Mouse (Mus musculus) CH12.LX (cell line): Measurements from ENCODE around the gene Ttll8. TPM values are rescaled to one million over a fixed set of nuclear protein-coding genes. Genes with fewer than 3 reads are reported as not detected.

Experiments
- DNase-seq: peaks from one replicate; pipeline ENCODE4 v3.0.0-alpha.2; 2013; ENCODE audit errors: extremely low read depth
- H3K27ac ChIP-seq: 2 replicates; pipeline ENCODE4 v1.5.1; 2012; ENCODE audit warnings: low read depth, mild to moderate bottlenecking, control low read depth, moderate library complexity; ENCODE audit not compliant: insufficient read depth
- H3K27me3 ChIP-seq: replicated peaks from 2 replicates; pipeline ENCODE3; 2012; ENCODE audit warnings: inconsistent platforms
- H3K36me3 ChIP-seq, 2 experiments: replicated peaks in 1 of 2; 2 replicates each; pipeline versions ENCODE3 to v1.6.1; 2012; ENCODE audit warnings: inconsistent platforms in 1 of 2, low read length in 1 of 2, mild to moderate bottlenecking in 1 of 2, mixed read lengths in 1 of 2, moderate library complexity in 1 of 2; ENCODE audit not compliant: control insufficient read depth in 1 of 2, insufficient read depth in 1 of 2
- H3K4me1 ChIP-seq, 2 experiments: 2 replicates each; pipeline ENCODE4 v1.6.1; 2012; ENCODE audit warnings: inconsistent platforms in 1 of 2, moderate library complexity in 1 of 2; ENCODE audit not compliant: insufficient read depth in 2 of 2, control insufficient read depth in 1 of 2
- H3K4me2 ChIP-seq: 2 replicates; pipeline ENCODE4 v1.6.1; 2012; ENCODE audit warnings: low read depth, mild to moderate bottlenecking, control low read depth; ENCODE audit not compliant: poor library complexity, insufficient read depth, severe bottlenecking
- H3K4me3 ChIP-seq, 3 experiments: fragments of 150-350 bp in 1 of 3; sonication (generic) in 1 of 3; replicated peaks in 1 of 3; 2 replicates each; pipeline versions ENCODE3 to v1.5.1; 2011 to 2012; ENCODE audit warnings: low read depth in 2 of 3, low read length in 2 of 3, mild to moderate bottlenecking in 2 of 3, moderate library complexity in 2 of 3, control low read depth in 1 of 3, improper control_type of control experiment in 1 of 3, inconsistent platforms in 1 of 3, mixed read lengths in 1 of 3; ENCODE audit not compliant: poor library complexity in 1 of 3
- H3K79me2 ChIP-seq: replicated peaks from 2 replicates; pipeline ENCODE4 v1.6.1; 2012; ENCODE audit warnings: mild to moderate bottlenecking, moderate library complexity; ENCODE audit not compliant: control insufficient read depth, poor library complexity, insufficient read depth, severe bottlenecking; ENCODE audit errors: extremely low read depth
- H3K9ac ChIP-seq: 2 replicates; pipeline ENCODE4 v1.6.1; 2012; ENCODE audit warnings: low read depth, mild to moderate bottlenecking, control low read depth, moderate library complexity; ENCODE audit not compliant: insufficient read depth
- H3K9me3 ChIP-seq: replicated peaks from 2 replicates; pipeline ENCODE3; 2012; ENCODE audit warnings: low read length, inconsistent platforms, mixed read lengths
- BHLHE40 ChIP-seq: IDR thresholded peaks from 2 replicates; pipeline ENCODE4 v1.6.1; 2011; ENCODE audit warnings: mild to moderate bottlenecking, low read depth, low read length, improper control_type of control experiment
- CHD1 ChIP-seq: IDR thresholded peaks from 2 replicates; pipeline ENCODE4 v1.6.1; 2012; ENCODE audit warnings: low read depth, low read length, improper control_type of control experiment, inconsistent platforms
- CHD2 ChIP-seq: IDR thresholded peaks from 2 replicates; pipeline ENCODE4 v1.6.1; 2011; ENCODE audit warnings: low read length, improper control_type of control experiment
- CTCF ChIP-seq, 2 experiments: IDR thresholded peaks in 1 of 2; conservative IDR thresholded peaks in 1 of 2; 2 replicates each; pipeline ENCODE4 v1.5.1; 2011 to 2012; ENCODE audit warnings: low read depth in 2 of 2, low read length in 2 of 2, improper control_type of control experiment in 1 of 2, inconsistent platforms in 1 of 2, mild to moderate bottlenecking in 1 of 2, moderate library complexity in 1 of 2
- EP300 ChIP-seq: IDR thresholded peaks from 2 replicates; pipeline ENCODE4 v1.6.1; 2011; ENCODE audit warnings: low read length, improper control_type of control experiment
- ETS1 ChIP-seq: conservative IDR thresholded peaks from 2 replicates; pipeline ENCODE4 v1.6.1; 2012; ENCODE audit warnings: low read depth, mild to moderate bottlenecking, inconsistent platforms, low read length, improper control_type of control experiment, moderate library complexity
- HCFC1 ChIP-seq: IDR thresholded peaks from 2 replicates; pipeline ENCODE4 v1.6.1; 2012; ENCODE audit warnings: low read depth, mild to moderate bottlenecking, inconsistent platforms, low read length, improper control_type of control experiment
- JUND ChIP-seq: conservative IDR thresholded peaks from 2 replicates; pipeline ENCODE4 v1.6.1; 2011; ENCODE audit warnings: low read depth, low read length, improper control_type of control experiment
- MAFK ChIP-seq: IDR thresholded peaks from 2 replicates; pipeline ENCODE4 v1.6.1; 2011; ENCODE audit warnings: low read length, improper control_type of control experiment; ENCODE audit not compliant: insufficient replicate concordance
- MAX ChIP-seq: IDR thresholded peaks from 2 replicates; pipeline ENCODE4 v1.6.1; 2011; ENCODE audit warnings: low read length, improper control_type of control experiment
- MAZ ChIP-seq: IDR thresholded peaks from 2 replicates; pipeline ENCODE4 v1.6.1; 2012; ENCODE audit warnings: low read depth, mild to moderate bottlenecking, inconsistent platforms, low read length, improper control_type of control experiment, moderate library complexity
- MEF2A ChIP-seq: IDR thresholded peaks from 2 replicates; pipeline ENCODE4 v1.6.1; 2014; ENCODE audit warnings: low read depth, mild to moderate bottlenecking, inconsistent platforms, low read length, improper control_type of control experiment, borderline replicate concordance
- RCOR1 ChIP-seq: conservative IDR thresholded peaks from 2 replicates; pipeline ENCODE4 v1.6.1; 2012; ENCODE audit warnings: low read depth, mild to moderate bottlenecking, inconsistent platforms, low read length, improper control_type of control experiment
- SMC3 ChIP-seq: IDR thresholded peaks from 2 replicates; pipeline ENCODE4 v1.6.1; 2011; ENCODE audit warnings: low read depth, low read length, improper control_type of control experiment
- TBP ChIP-seq: conservative IDR thresholded peaks from 2 replicates; pipeline ENCODE4 v1.6.1; 2011; ENCODE audit warnings: low read depth, low read length, improper control_type of control experiment
- TCF12 ChIP-seq: IDR thresholded peaks from 2 replicates; pipeline ENCODE4 v1.6.1; 2014; ENCODE audit warnings: low read depth, mild to moderate bottlenecking, inconsistent platforms, low read length, improper control_type of control experiment
- ZMIZ1 ChIP-seq: IDR thresholded peaks from 2 replicates; pipeline ENCODE4 v1.6.1; 2012; ENCODE audit warnings: low read depth, mild to moderate bottlenecking, inconsistent platforms, low read length, improper control_type of control experiment
- dilution Hi-C: fragments of 300-500 bp; cut with MboI; formaldehyde crosslinking; loops from 2 replicates; pipeline ENCODE4 v1.14.3; 2020; ENCODE audit warnings: low sequenced_read_pairs; ENCODE audit not compliant: extremely low pct_unique_long_range_greater_than_20kb, extremely low pct_ligation_motif_present
- in situ Hi-C: fragments of 300-500 bp; cut with MboI; formaldehyde crosslinking; loops from 3 replicates; pipeline ENCODE4 v1.14.3; 2019; ENCODE audit warnings: low sequenced_read_pairs, low pct_ligation_motif_present, low pct_unique_long_range_greater_than_20kb, mixed read lengths
- polyA plus RNA-seq: library from polyadenylated mRNA; unstranded; fragments of >175 nt; gene quantifications from 2 replicates; pipeline ENCODE4 v1.2.1, GENCODE M21; 2012; ENCODE audit warnings: low read depth; ENCODE audit not compliant: insufficient read length
- total RNA-seq, 2 experiments: library from RNA; depleted of rRNA; stranded (reverse); fragments of 300-350 nt in 1 of 2; fragments of >200 nt in 1 of 2; gene quantifications; 2 replicates each; pipeline ENCODE4 v1.2.3; 2012 to 2014

Ttll8 gene
- total and polyA plus RNA-seq, 3 experiments = not detected

- H3K4me2 ChIP-seq = no peak overlapping the region
- H3K4me1 ChIP-seq = no peaks in the 10 kb centered on the region; a peak in 1 of 4 replicates
- dilution Hi-C loops (no loop called here), in situ Hi-C loops (no loop called here)
- no peaks in the 10 kb centered on the region for H3K36me3 ChIP-seq
- no peak overlapping the region for H3K4me3 ChIP-seq
- no peak overlapping the region for H3K9ac ChIP-seq
- no peak for TF ChIP-seq BHLHE40
- TF ChIP-seq MAX = no peak
- TF ChIP-seq SMC3 = peak; percentile 37
- no peak for TF ChIP-seq RCOR1
- TF ChIP-seq CHD1 = no peak
- peak; percentile 19 to 58; a peak in 2 of 4 replicates for TF ChIP-seq CTCF (conservative IDR thresholded peaks at IDR 0.05 in 1 of 2, IDR thresholded peaks at IDR 0.05 in 1 of 2; ENCODE audit: low read depth in 2 of 2, low read length in 2 of 2)
- no peak for TF ChIP-seq MAFK
- TF ChIP-seq ZMIZ1 = no peak
- no peaks in the 10 kb centered on the region for H3K79me2 ChIP-seq
- no peaks in the 10 kb centered on the region for H3K9me3 ChIP-seq
- DNase-seq = peak; percentile 22
- no peak overlapping the region for H3K27ac ChIP-seq
- H3K27me3 ChIP-seq = peaks cover 43% of the 10 kb centered on the region
Measured at GRCm38 (mm10) chr15:88903086-88903485, 51.1 kb downstream of the Ttll8 start.

- in situ Hi-C loops (no loop called here), dilution Hi-C loops (no loop called here)
- H3K9me3 ChIP-seq = no peaks in the 10 kb centered on the region
- H3K79me2 ChIP-seq = no peaks in the 10 kb centered on the region
- no peaks in the 10 kb centered on the region; a peak in 1 of 4 replicates for H3K4me1 ChIP-seq
- H3K4me3 ChIP-seq = no peak overlapping the region
- H3K36me3 ChIP-seq = no peaks in the 10 kb centered on the region
- H3K27ac ChIP-seq = no peak overlapping the region
- H3K27me3 ChIP-seq = peaks cover 45% of the 10 kb centered on the region
- H3K4me2 ChIP-seq = no peak overlapping the region
- no peak overlapping the region for H3K9ac ChIP-seq
- no peak for DNase-seq
- TF ChIP-seq BHLHE40 (no peak), TBP (no peak), MEF2A (no peak), ZMIZ1 (no peak), MAZ (no peak), ETS1 (no peak), TCF12 (no peak), JUND (no peak), CHD1 (no peak), EP300 (no peak), HCFC1 (no peak), CHD2 (no peak)
Measured at GRCm38 (mm10) chr15:88902200-88902875, 51.9 kb downstream of the Ttll8 start.
